Mouse (Mus musculus) left cerebral cortex, adult 9 months (tissue): ENCODE results near the gene Rgsl1.

Experiments used
- DNase-seq, 2 experiments: peaks; one replicate each; pipeline ENCODE4 v3.0.0; 2022; ENCODE audit warnings: low spot score in 2 of 2

Rgsl1 gene

GRCm38 (mm10) chr1:153740775-153741400 is 103.1 kb downstream of the Rgsl1 start:
- DNase-seq, result no peak

- no peak for DNase-seq
Observed at GRCm38 (mm10) chr1:153740145-153740544, 103.8 kb downstream of the Rgsl1 start, which contains the start of gene Rgs16. Gene Rgs16 (plus strand): TSS chr1:153740349.

GRCm38 (mm10) chr1:153739437-153740015 is 104.4 kb downstream of the Rgsl1 start:
- no peak for DNase-seq

GRCm38 (mm10) chr1:153737101-153738085 is 106.5 kb downstream of the Rgsl1 start:
- DNase-seq, result no peak

GRCm38 (mm10) chr1:153736096-153736495 is 107.8 kb downstream of the Rgsl1 start:
- no peak for DNase-seq

DNA sequence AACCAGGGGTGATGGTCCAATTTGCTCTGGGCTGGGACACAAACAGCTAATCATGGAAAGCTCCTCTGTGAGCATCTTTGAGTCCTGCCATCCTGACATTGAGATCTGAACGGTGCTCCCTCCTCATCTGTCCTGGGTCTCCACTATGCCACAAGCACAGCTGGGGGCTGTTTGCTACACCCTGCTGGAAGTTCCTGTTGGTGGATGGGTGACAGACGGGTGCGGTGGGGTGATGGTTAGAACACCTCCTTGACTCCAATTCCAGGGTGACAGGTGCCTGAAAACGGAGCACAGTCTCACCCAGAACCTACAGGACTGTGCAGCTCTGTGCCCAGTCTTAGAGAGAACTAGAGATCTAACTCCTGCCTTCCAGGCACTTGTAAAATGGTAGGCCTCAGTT is 109.1 kb downstream of the Rgsl1 start:
- no peak for DNase-seq

GRCm38 (mm10) chr1:153733181-153733580 is 110.8 kb downstream of the Rgsl1 start:
- no peak for DNase-seq

DNA sequence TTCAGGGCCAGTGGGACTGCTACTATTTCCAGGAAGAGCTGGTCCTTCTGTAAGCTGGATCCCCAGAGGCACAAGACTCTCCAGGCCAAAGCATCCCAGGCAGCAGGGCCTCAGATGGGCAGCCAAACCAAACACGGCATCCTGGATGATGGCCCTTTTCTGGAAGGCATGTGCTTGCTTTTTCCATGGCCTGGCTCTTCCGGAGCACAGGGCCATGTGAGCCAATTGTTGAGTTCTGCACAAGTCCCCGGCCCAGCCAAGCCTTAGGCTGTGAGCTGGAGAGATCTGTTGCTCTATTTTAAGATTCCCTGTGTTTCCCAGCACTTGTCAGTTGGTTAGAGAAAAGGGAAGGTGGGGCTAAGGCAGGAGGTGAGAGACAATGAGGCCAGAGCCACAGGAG is 113.3 kb downstream of the Rgsl1 start:
- DNase-seq, result no peak

DNA sequence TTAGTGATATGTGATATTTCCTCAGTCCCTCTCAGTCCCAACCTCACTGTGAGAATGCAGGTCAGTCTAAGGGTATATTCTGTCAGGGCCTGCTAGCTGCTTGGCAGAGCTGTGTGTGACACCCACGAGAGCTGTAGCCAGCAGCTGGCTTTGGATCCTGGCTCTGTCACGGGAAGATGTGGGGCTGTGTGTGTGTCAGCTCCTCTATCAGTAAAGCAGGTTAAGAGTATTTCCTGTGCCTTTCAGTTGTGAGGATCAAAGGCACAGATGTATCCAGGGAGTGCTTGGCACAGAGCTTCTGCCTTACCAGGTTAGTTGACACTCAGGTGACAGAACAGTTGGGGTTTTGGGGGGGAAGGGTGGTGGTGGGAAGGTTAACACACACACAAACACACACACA is 114.1 kb downstream of the Rgsl1 start:
- DNase-seq, result no peak
